Mouse (Mus musculus) adrenal gland, postnatal 36 days (tissue): ENCODE data around the gene Wnt10a. TPM values are rescaled to one million over a fixed set of nuclear protein-coding genes. Genes with fewer than 3 reads are reported as not detected.
"Not testable (repeated sequence)": the region's sequence is repeated elsewhere in the genome, so short reads cannot be mapped to it uniquely, and the experiment has no call there.

ENCODE experiments used
- DNase-seq, 2 experiments: peaks; one replicate each; pipeline ENCODE4 v3.0.0; 2021; ENCODE audit warnings: mixed read lengths in 1 of 2
- total RNA-seq, 2 experiments: library from RNA; stranded (reverse); gene quantifications; 2 replicates each; pipeline ENCODE4 v1.2.3; 2021

The Wnt10a gene
- total RNA-seq, 2 experiments from 2014 or later: 0.36 to 0.43 TPM

DNA sequence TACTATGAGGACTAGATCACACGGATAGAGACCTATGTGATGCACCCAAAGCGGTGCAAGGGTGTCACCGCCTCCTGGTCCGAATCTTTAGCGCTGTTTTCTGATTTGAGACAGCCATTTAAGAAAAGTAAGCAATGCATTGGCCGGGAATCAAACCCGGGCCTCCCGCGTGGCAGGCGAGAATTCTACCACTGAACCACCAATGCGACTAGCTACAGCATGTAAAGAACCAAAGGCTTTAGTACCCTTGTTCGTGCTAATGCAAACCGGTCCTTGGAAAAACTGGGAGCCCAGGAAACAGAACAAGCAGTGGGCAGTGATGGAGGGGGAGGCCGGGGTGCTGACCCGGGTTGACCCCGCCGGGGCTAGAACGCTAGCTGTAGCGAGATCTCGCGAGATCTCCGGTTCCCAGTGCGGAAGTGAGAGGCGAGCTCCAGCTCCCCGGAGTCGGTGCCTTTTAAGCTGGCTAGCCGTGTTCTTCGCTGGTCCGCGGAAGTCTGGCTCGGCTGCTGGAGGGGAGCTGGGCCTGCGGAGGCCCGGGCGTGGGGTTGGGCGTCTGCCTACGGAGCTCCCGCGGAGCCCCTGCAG lies 25.4 kb downstream of the Wnt10a start:
- DNase-seq: peak; percentile 93 to 96

DNA sequence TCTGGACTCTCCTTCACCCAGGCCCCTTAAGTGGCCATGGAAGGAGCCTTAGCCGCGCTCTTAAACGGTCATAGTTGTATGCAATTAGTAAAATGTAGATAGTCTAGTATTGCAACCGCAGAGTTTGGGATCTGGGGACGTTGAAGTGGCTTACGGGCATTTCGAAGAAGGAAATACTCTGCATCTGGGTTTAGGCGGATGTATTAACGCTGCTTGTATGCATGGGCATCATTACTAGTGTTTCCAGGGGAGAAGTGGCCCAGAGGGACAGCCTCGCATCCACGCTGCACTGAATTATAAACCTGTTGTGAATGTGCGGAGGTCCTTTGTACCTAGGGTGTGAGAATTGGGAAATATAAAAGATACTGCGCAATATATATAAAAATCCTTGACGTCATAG lies 25.9 kb downstream of the Wnt10a start:
- no peak for DNase-seq

DNA sequence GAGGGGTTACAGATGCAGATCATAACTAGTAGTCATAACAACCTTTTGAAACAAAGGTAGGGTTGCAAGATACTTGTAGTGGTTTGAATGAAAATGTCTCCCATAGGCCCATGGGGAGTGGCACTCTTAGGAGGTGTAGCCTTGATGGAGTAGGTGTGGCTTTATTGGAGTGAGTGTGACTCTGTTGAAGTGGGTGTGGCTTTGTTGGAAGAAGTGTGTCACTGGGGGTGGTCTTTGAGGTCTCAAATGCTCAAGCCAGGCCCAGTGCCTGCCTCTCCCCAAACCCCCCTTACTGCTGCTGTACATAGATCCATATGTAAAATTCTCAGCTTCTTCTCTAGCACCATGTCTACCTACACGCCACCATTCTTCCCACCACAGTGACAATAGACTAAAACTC lies 27.2 kb downstream of the Wnt10a start:
- DNase-seq: no peak

DNA sequence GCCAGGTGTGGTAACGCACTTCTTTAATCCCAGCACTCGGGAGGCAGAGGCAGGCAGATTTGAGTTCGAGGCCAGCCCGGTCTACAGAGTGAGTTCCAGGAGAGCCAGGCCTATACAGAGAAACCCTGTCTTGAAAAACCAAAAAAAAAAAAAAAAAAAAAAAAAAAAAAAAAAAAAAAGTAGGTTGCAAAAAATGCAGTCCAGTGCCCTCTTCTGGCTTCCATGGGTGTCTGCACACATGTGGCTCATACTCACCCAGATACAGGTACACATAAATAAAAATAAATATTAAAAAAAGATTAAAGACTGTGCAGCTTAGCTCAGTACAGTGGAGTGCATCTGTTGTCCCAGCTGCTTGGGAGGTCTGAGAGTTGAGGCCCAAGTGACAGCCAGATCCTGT lies 32.3 kb downstream of the Wnt10a start:
- DNase-seq: not testable (repeated sequence)

DNA sequence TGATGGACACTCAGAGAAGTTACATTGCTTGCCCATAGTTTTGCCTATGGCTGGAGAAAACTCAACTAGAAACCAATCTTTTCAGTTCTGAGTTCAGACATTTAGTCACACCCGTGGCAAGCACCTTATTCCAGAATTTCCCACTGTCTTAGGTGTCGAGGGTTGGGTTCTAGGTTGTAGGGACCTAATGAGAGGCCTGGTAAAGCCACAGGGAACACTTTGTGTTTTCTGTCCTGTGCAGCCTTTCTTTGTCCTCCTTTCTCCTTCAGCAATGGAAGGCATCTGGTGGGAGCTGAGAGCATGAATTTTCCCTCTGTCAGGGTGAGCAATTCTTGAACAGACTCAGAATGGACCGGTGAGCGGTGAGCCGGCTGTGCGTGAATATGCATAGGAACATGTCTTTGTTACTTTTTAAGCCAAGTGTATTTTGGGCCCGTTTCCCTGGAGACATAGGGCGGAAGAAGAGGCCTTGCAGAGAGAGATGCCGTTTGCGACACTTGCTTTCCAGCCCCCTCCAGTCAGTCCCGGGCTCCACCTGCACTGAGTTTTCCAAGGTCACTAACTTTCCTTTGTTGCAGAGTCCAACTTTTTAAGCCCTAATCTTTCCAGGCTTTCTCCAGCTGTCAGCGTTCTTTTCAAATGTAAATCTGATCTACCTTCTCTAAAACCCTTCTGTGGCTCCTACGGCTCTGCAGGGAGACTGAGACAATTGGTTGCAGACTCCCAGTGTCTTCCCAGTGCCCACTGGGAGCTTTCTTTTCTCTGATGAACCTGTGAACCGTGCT lies 33.4 kb downstream of the Wnt10a start:
- peak in 1 of 2 experiments; percentile 35 for DNase-seq

DNA sequence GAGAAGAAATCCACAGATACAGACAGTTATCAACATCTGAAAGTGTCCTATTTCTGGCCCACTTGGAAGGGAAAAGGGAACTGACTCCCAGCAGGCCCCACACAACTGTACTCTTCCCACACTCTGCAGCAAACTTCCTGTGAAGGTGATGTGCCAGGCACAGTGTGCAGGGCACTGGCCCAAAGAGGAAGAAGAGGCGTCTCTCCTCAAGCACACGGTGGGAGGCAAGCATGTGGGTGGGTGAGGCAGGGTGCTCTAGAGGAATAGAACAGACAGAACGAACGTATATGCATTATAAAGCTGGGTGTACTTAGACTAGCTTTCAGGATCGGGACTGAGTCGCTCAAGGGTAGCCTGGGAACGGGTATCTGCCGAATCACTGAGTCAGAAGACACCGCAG lies 38.7 kb downstream of the Wnt10a start:
- no peak for DNase-seq

DNA sequence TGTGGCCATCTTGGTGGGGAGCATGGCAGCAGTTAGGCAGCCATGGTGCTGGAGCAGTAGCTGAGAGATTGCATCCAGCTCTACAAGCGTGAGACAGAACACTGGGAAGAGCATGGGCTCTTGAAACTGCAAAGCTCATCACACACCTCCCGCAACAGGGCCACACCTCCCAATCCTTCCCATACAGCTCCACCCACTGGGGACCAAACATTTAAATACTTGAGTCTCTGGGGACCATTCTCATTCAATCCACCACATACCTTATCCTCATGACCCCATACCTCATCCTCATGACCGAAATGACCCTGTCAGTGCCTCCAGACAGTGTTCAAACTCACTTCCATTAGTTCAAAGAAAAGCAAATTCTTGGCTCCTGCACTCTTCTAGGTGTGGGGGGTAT lies 41.9 kb downstream of the Wnt10a start:
- no peak for DNase-seq

DNA sequence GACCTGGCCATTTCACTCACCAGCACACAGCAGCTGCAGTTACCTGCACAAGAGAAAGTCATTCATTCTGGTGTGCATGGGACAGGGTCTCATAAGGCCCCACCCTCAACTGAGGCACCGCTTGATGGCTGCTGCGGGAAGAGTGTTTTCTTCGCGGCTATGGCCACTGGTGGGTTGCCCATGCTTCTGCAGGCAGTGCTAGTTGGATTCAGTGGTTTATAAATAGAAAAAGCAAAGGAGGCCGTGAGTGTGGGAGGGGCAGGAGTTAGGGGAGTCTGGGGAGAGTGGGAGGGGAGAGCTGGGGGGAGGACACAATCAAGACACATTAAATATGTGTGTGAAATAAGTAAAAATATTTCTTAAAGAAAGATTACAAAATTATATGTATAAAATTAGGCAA lies 51.8 kb downstream of the Wnt10a start:
- DNase-seq: no peak

DNA sequence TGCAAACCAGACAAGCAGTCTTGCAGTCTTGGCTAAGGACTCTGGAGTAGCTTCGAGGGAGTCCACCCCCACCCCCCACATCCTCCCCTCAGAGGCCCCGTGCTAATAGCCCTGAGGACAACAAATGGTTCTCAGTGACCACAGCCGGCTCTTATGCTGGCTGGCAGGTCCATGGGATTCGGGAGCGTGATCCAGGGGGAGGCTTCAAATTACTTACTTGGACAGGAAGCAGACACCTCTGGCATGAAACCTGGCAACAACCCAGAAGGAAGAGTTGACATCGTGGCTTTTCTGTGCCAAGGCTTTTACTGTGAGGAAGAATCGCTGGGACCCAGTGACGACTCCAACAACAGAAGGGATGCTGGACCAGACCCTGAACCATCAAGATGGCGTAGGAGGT lies 55.0 kb downstream of the Wnt10a start:
- DNase-seq: no peak

DNA sequence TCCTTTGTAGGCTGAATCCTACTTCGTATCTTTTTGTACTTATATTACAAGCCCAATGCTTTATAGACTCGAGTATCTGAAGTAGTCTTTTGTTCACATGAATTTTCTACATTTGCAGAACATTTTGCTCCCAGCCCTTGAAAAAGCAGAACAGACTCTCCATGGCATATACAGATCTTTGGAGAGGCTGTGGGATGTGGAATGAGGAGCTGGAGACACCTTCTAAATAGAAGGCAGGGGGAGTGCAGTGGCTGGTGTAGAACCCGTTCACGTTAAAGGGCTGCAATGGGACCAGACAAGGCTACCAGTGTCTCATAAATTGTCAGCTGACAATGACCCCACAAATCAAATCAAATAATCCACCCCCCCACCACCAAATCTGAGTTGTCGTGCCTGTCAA lies 57.6 kb downstream of the Wnt10a start:
- DNase-seq: no peak

DNA sequence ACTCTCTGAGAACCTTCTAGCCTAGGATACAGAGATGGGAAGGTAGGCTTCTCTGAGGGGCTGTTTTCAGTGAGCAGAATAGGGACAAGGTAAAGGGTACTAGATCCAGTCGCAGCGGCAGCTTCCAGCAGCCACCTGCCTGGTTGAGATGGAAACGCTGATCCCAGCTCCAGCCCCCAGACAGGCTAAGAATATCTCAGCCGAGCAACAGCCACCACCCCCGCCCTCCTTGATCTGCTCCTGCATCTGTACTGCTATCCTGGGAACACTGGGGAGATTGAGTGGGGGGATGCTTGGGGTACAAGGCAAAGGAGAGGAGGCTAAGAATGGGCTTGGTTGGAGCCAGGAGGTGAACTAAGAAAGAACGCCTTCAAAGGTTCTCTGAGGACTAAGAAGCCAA lies 58.9 kb downstream of the Wnt10a start:
- DNase-seq: no peak

DNA sequence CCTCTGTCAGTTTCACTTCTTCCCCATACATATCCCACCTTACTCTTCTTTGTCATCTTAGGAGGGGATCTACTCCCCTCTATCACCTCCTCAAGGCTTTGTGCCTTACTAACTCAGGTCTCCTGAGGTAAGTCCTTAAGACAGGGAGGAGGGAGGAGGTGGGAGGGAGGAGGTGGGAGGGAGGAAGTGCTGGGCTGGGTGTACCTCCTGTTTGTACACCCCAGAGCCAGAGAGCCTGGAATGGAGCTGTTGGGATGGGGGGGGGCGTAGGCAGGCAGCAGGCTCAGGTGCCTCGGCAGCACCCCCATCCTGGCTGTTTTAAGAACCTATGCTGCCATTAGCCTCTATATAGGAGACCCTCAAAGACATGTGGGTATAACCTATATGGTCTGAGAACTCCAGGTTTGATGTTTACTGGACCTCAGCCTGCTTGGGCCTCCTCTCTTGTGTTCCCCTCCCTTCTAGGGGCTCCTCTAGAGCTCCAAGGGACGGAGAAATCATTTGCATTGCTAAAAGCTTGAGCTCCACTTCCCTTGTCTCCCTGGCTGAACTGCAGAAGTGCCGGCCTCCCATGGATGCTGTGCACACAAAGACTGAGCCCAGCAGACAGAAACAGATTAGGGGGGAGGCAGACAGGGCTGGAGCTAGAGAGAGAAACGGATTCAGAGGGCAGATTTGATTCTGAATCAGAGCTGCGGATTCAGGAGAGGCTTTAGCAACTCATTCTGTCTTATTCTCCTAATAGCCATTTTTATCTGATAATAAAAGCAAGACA lies 59.9 kb downstream of the Wnt10a start:
- no peak for DNase-seq

Other genes with a start within 250 kb of the Wnt10a start
- under 1 TPM; 0.43 to 0.53 TPM for gene Plcd4, start 248.6 kb upstream of the Wnt10a start, total RNA-seq
- 10 to 100 TPM; 19.7 to 23.9 TPM for gene Usp37, start 247.2 kb upstream of the Wnt10a start, total RNA-seq
- 10 to 100 TPM; 12.6 to 18.3 TPM for gene Zfp142, start 203.3 kb upstream of the Wnt10a start, total RNA-seq
- gene Bcs1l, start 203.2 kb upstream of the Wnt10a start, total RNA-seq: 10 to 100 TPM; 29.2 to 29.3 TPM
- gene Rnf25, start 190.1 kb upstream of the Wnt10a start, total RNA-seq: 10 to 100 TPM; 40.6 to 55.3 TPM
- 1 to 10 TPM; 2.9 to 4.2 TPM for gene Stk36, start 190.1 kb upstream of the Wnt10a start, total RNA-seq
- 10 to 100 TPM; 18.3 to 21.8 TPM for gene Ttll4, start 129.8 kb upstream of the Wnt10a start, total RNA-seq
- gene Cyp27a1, start 77.9 kb upstream of the Wnt10a start, total RNA-seq: 10 to 100 TPM; 11.4 to 14.9 TPM
- gene Prkag3, start 42.3 kb upstream of the Wnt10a start, total RNA-seq: under 1 TPM in 1 of 2 experiments, not detected in 1; 0.23 TPM
- gene Wnt6, start 19.6 kb upstream of the Wnt10a start, total RNA-seq: 1 to 10 TPM; 3.9 to 4.3 TPM
- 1 to 10 TPM; 2.8 to 3.5 TPM for gene Cdk5r2, start 63.4 kb downstream of the Wnt10a start, total RNA-seq
- 1 to 10 TPM in 1 of 2 experiments, under 1 TPM in 1; 0.93 to 1.1 TPM for gene Fev, start 93.9 kb downstream of the Wnt10a start, total RNA-seq
- under 1 TPM in 1 of 2 experiments, not detected in 1; 0.56 TPM for gene Cryba2, start 101.6 kb downstream of the Wnt10a start, total RNA-seq
- not detected for gene Cfap65, start 144.1 kb downstream of the Wnt10a start, total RNA-seq
- gene Ihh, start 160.2 kb downstream of the Wnt10a start, total RNA-seq: not detected